Mouse (Mus musculus) forebrain, embryonic 15.5 days (tissue): ENCODE measurements at regions not wholly inside any gene's neighbourhood (a gene's known extent, or its start where the extent isn't known, plus 50 kb on each side); places are given as distances from the start of the nearest gene placed in this dataset.

Experiments
- ATAC-seq: fragments of 200-750 bp; cut with Nextera tagmentation; replicated peaks from 2 replicates; pipeline ENCODE4 v1.8.0; 2017; ENCODE audit warnings: mild to moderate bottlenecking, moderate TSS enrichment, moderate library complexity
- H3K27ac ChIP-seq: fragments of 300-500 bp; sonication (generic); replicated peaks from 2 replicates; pipeline ENCODE4 v1.5.1; 2015; ENCODE audit warnings: mild to moderate bottlenecking, inconsistent platforms
- H3K27me3 ChIP-seq: fragments of 300-500 bp; sonication (generic); 2 replicates; pipeline ENCODE4 v1.6.1; 2015; ENCODE audit warnings: inconsistent platforms
- H3K36me3 ChIP-seq: fragments of 300-500 bp; sonication (generic); 2 replicates; pipeline ENCODE4 v1.6.1; 2015; ENCODE audit warnings: mild to moderate bottlenecking, inconsistent platforms
- H3K4me1 ChIP-seq: fragments of 300-500 bp; sonication (generic); 2 replicates; pipeline ENCODE4 v1.6.1; 2015; ENCODE audit warnings: inconsistent platforms
- H3K4me2 ChIP-seq: fragments of 300-500 bp; sonication (generic); replicated peaks from 2 replicates; pipeline ENCODE4 v1.6.1; 2015; ENCODE audit warnings: mild to moderate bottlenecking, inconsistent platforms
- H3K4me3 ChIP-seq: fragments of 300-500 bp; sonication (generic); 2 replicates; pipeline ENCODE4 v1.5.1; 2015; ENCODE audit warnings: mild to moderate bottlenecking, inconsistent platforms
- H3K9ac ChIP-seq: fragments of 300-500 bp; sonication (generic); replicated peaks from 2 replicates; pipeline ENCODE4 v1.6.1; 2015; ENCODE audit warnings: mild to moderate bottlenecking, inconsistent platforms
- H3K9me3 ChIP-seq: fragments of 300-500 bp; sonication (generic); 2 replicates; pipeline ENCODE4 v1.6.1; 2016; ENCODE audit warnings: inconsistent platforms
- WGBS: fragments of 180-500 bp; shearing (Covaris S2); methylation state at CpG from one replicate; pipeline ENCODE4 v1.1.7; 2015; ENCODE audit warnings: mixed read lengths; 5-methylcytosine and 5-hydroxymethylcytosine counted together

GRCm38 (mm10) chr3:77537848-77538247 lies 1463.8 kb downstream of the Fstl5 start:
- H3K9me3 ChIP-seq = no peaks in the 10 kb centered on the region
- peak; percentile 41; the same call in 1 of the 2 replicates for ATAC-seq
- H3K4me3 ChIP-seq = no peak overlapping the region
- H3K4me2 ChIP-seq = no peak overlapping the region
- H3K27ac ChIP-seq = no peak overlapping the region
- H3K36me3 ChIP-seq = no peaks in the 10 kb centered on the region
- H3K4me1 ChIP-seq = no peaks in the 10 kb centered on the region
- 54% methylated on average over 3 of the region's 3 CpGs for WGBS
- H3K27me3 ChIP-seq = no peaks in the 10 kb centered on the region
- H3K9ac ChIP-seq = no peak overlapping the region

DNA sequence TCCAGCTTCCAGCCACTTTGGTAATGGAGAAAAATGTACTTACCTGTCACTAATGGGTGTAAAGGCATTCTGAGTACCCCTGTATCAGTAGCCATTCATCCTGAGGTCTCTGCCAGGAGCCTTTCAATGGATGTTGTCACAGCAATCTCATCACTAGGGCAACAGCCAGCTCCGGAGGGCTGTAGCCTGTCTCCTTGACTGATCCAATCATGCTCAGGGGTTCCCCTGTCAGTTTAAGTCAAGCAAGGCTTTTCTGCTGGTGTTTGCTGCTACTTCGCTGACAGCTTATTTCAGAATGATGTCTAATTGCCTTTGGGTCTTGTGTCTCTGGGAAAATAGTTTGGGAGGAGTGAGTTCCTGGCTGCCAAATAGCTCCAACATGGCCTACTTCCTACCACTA lies 1503.2 kb downstream of the Fstl5 start:
- 60% methylated on average over 2 of the region's 2 CpGs for WGBS
- Histone ChIP-seq H3K4me2 (no peak overlapping the region), H3K27ac (no peak overlapping the region), H3K4me3 (no peak overlapping the region), H3K27me3 (no peaks in the 10 kb centered on the region), H3K4me1 (no peaks in the 10 kb centered on the region), H3K36me3 (no peaks in the 10 kb centered on the region), H3K9ac (no peak overlapping the region), H3K9me3 (no peaks in the 10 kb centered on the region)
- no peak for ATAC-seq

- no peaks in the 10 kb centered on the region for H3K27me3 ChIP-seq
- WGBS = 38% methylated on average over 3 of the region's 3 CpGs
- no peak overlapping the region for H3K9ac ChIP-seq
These were observed 1513.1 kb downstream of the Fstl5 start for GRCm38 (mm10) chr3:77587218-77587617.

More at GRCm38 (mm10) chr3:77587218-77587617, 1513.1 kb downstream of the Fstl5 start:
- H3K27ac ChIP-seq = no peak overlapping the region
- no peaks in the 10 kb centered on the region for H3K36me3 ChIP-seq
- ATAC-seq = no peak; the same call in 1 of the 2 replicates
- no peaks in the 10 kb centered on the region for H3K9me3 ChIP-seq
- H3K4me3 ChIP-seq = no peak overlapping the region
- no peak overlapping the region for H3K4me2 ChIP-seq
- H3K4me1 ChIP-seq = peaks cover 5% of the 10 kb centered on the region; the same call in 1 of the 2 replicates
